Mouse (Mus musculus): ENCODE data around the gene Btbd35f14. TPM values are rescaled to one million over a fixed set of nuclear protein-coding genes. Genes with fewer than 3 reads are reported as not detected.
"Not testable (repeated sequence)": the region's sequence is repeated elsewhere in the genome, so short reads cannot be mapped to it uniquely, and the experiment has no call there.

Gene Btbd35f14
- total RNA-seq (2021) = not detected

DNA sequence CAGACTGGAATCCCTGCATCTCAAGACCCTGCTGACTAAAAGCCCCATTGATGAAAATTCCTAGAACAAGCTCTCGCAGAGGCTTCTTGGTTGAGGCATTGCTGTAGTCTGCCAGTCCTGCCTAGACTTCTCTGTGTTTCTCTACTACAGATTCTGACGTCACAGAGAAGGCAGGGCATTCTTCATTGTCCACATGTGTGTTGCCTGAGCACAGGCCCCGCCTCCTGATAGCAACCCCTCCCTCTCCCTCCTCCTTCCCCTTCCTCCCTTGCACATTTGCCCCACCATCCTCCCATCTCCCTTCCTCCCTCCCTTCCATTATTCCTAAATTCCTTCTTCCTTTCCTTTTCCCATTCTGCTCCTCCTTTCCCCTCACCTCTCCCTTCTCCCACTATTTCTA, at the start of gene Btbd35f14:
TSS of gene Btbd35f14 (minus strand) at position 101 of the 400 bp plus-strand sequence.
- intact Hi-C loops (cut with DNase I); DNase-seq (ENCODE audit: low spot score in 2 of 2): not testable (repeated sequence)

DNA sequence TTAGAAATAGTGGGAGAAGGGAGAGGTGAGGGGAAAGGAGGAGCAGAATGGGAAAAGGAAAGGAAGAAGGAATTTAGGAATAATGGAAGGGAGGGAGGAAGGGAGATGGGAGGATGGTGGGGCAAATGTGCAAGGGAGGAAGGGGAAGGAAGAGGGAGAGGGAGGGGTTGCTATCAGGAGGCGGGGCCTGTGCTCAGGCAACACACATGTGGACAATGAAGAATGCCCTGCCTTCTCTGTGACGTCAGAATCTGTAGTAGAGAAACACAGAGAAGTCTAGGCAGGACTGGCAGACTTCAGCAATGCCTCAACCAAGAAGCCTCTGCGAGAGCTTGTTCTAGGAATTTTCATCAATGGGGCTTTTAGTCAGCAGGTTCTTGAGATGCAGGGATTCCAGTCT, 45.3 kb downstream of the Btbd35f14 start, which contains the start of gene Btbd35f13:
TSS of gene Btbd35f13 (plus strand) at position 301 of the 400 bp plus-strand sequence.
- DNase-seq (ENCODE audit: low spot score in 2 of 2); intact Hi-C loops (cut with DNase I): not testable (repeated sequence)

Other genes with a start within 250 kb of the Btbd35f14 start
- gene Btbd35f15, start 125.0 kb downstream of the Btbd35f14 start, total RNA-seq (2021) = not detected
- not detected for gene Btbd35f13, start 45.2 kb downstream of the Btbd35f14 start, total RNA-seq (2021)

Measured in left cerebral cortex, postnatal 25 days (tissue).